In genomic region chr9:114956945-114957344, GRCm38 (mm10) we compare ENCODE assay signal across 7 mouse cellular contexts. TPM values are rescaled to one million over a fixed set of nuclear protein-coding genes. Genes with fewer than 3 reads are reported as not detected.
DNase-seq lines count a peak whose midpoint lies in the region; ATAC-seq and TF ChIP-seq lines count a peak whose summit lies in the region.

No protein-coding gene starts in this region.

- no peak overlapping the region for H3K4me2 ChIP-seq in liver, postnatal 0 days (ENCODE audit: low read depth, low read length)

- ATAC-seq in liver, postnatal 0 days, result peak; percentile 59
- peak; percentile 65; the same call in 1 of the 2 replicates for ATAC-seq in neutrophil, adult 5-6 weeks (ENCODE audit: extremely low read depth, insufficient number of reproducible peaks, low FRiP score, poor library complexity, severe bottlenecking)

- peaks cover 3% of the 10 kb centered on the region; the same call in 1 of the 2 replicates for H3K9me3 ChIP-seq in liver, postnatal 0 days (ENCODE audit: low read length)

- H3K4me1 ChIP-seq in liver, postnatal 0 days (ENCODE audit: insufficient read depth), result no peaks in the 10 kb centered on the region; the same call in 1 of the 2 replicates

- DNase-seq in liver, postnatal 0 days, result no peak
- DNase-seq in liver (no peak), R1 (ENCODE audit: low read depth, low spot score) (peak; percentile 71)
- peak; percentile 85 for DNase-seq in embryo, embryonic 10.5 days (ENCODE audit: low spot score)
- DNase-seq in kidney, adult 9 months, result peak; percentile 66
- DNase-seq in left cerebral cortex, postnatal 36 days (ENCODE audit: low spot score in 2 of 2), result no peak

- no peaks in the 10 kb centered on the region for H3K27me3 ChIP-seq in liver, postnatal 0 days (ENCODE audit: insufficient read depth, low read length)

- no peak for TF ChIP-seq EP300 in liver, postnatal 0 days (IDR thresholded peaks at IDR 0.05; ENCODE audit: low read depth)

- intact Hi-C loops in left cerebral cortex, postnatal 36 days (cut with DNase I), result loop anchor here (2.0 to 5.0 kb wide), 2 partner anchors 40 to 160 kb away; no protein-coding TSS in a partner anchor

- no peak overlapping the region for H3K9ac ChIP-seq in liver, postnatal 0 days (replicated peaks)

- peak; percentile 82 for TF ChIP-seq CTCF in liver, postnatal 0 days (IDR thresholded peaks at IDR 0.05; ENCODE audit: low read depth)

- H3K27ac ChIP-seq in liver, postnatal 0 days (ENCODE audit: low read depth), result no peak overlapping the region

- H3K36me3 ChIP-seq in liver, postnatal 0 days (replicated peaks; ENCODE audit: insufficient read depth, low read length), result no peaks in the 10 kb centered on the region

- H3K4me3 ChIP-seq in liver, postnatal 0 days (ENCODE audit: low read depth, low read length), result no peak overlapping the region

- 41% methylated on average over 5 of the region's 5 CpGs for WGBS in liver, postnatal 0 days (ENCODE audit: insufficient replicate concordance)

RNA-seq across cellular contexts. Expression of gene Osbpl10, which starts 21.4 kb away (rescaled TPM):
- polyA plus RNA-seq in liver, postnatal 0 days (2015; fragmentation: Nextera tagmentation; extraction: Ambion mirVana), result 0.07 and 0.20 TPM in 2 replicates
- not detected in 2 replicates for total RNA-seq in neutrophil, adult 5-6 weeks (2017)
- total RNA-seq in left cerebral cortex, postnatal 36 days (2021), result 10 to 100 TPM; 52.5 to 54.0 TPM

RNA-seq across cellular contexts. Expression of gene Gpd1l, which starts 23.2 kb away (rescaled TPM):
- polyA plus RNA-seq in liver, postnatal 0 days (2015; fragmentation: Nextera tagmentation; extraction: Ambion mirVana), result 6.8 and 7.0 TPM in 2 replicates
- total RNA-seq in neutrophil, adult 5-6 weeks (2017), result 86.6 and 89.4 TPM in 2 replicates
- 10 to 100 TPM; 84.5 to 94.5 TPM for total RNA-seq in left cerebral cortex, postnatal 36 days (2021)

RNA-seq across cellular contexts. Expression of gene Rps27rt, which starts 25.6 kb away (rescaled TPM):
- polyA plus RNA-seq in liver, postnatal 0 days (2015; fragmentation: Nextera tagmentation; extraction: Ambion mirVana), result 300 and 353 TPM in 2 replicates
- 168 and 198 TPM in 2 replicates for total RNA-seq in neutrophil, adult 5-6 weeks (2017)
- 10 to 100 TPM; 19.0 to 20.9 TPM for total RNA-seq in left cerebral cortex, postnatal 36 days (2021)

Comparison
In these comparisons a context has a peak if more than half of its experiments do, and no peak if none do; other contexts are left out.
1. DNase-seq: peak in R1 (single experiment), embryo, embryonic 10.5 days (single experiment) and kidney, adult 9 months (single experiment); none in liver, postnatal 0 days (single experiment), liver (single experiment) and left cerebral cortex, postnatal 36 days (0 of 2).
2. RNA of gene Osbpl10, which starts 21.4 kb away (total RNA-seq): 52.5 to 54.0 TPM in left cerebral cortex, postnatal 36 days; not detected in neutrophil, adult 5-6 weeks; every median in the first group is over 10 times any median in the second.